In genomic region chr9:43263946-43264451, GRCm38 (mm10) we compare ENCODE assay signal across 8 mouse cellular contexts. TPM values are rescaled to one million over a fixed set of nuclear protein-coding genes. Genes with fewer than 3 reads are reported as not detected.
A peak's percentile ranks its signal among the peaks of the same experiment; 100 is the strongest.
DNase-seq lines count a peak whose midpoint lies in the region; ATAC-seq lines count a peak whose summit lies in the region.
"Had no signal": no experiment of that assay in that cellular context is flagged by ENCODE, and none has a peak within 500 bp of the region (broad histone marks: within the 10 kb centered on the region; RNA-seq: fewer than 3 reads in every experiment).

No protein-coding gene starts in this region.

- peak overlapping the region; percentile 23; the same call in 1 of the 2 replicates for H3K9ac ChIP-seq in stomach, embryonic 16.5 days (ENCODE audit: low read length)
- no peak overlapping the region for H3K9ac ChIP-seq in forebrain, embryonic 14.5 days (ENCODE audit: low read length)

- H3K27ac ChIP-seq in stomach, embryonic 16.5 days (ENCODE audit: low read length), result peak overlapping the region; percentile 80
- no peak overlapping the region for H3K27ac ChIP-seq in forebrain, embryonic 14.5 days (ENCODE audit: low read depth, low read length)

- no peaks in the 10 kb centered on the region for H3K9me3 ChIP-seq in stomach, embryonic 16.5 days (replicated peaks; ENCODE audit: control insufficient read depth, low read length)
- H3K9me3 ChIP-seq in forebrain, embryonic 14.5 days (replicated peaks; ENCODE audit: control insufficient read depth, low read length), result no peaks in the 10 kb centered on the region

- no peak overlapping the region for H3K4me2 ChIP-seq in stomach, embryonic 16.5 days (ENCODE audit: low read depth, low read length)
- H3K4me2 ChIP-seq in forebrain, embryonic 14.5 days (ENCODE audit: low read length), result no peak overlapping the region

- H3K4me3 ChIP-seq in stomach, embryonic 16.5 days (replicated peaks; ENCODE audit: low read length), result no peak overlapping the region
- no peak overlapping the region for H3K4me3 ChIP-seq in forebrain, embryonic 14.5 days (ENCODE audit: low read depth, low read length)

- no peaks in the 10 kb centered on the region for H3K36me3 ChIP-seq in stomach, embryonic 16.5 days (ENCODE audit: control insufficient read depth, insufficient read depth, low read length)
- H3K36me3 ChIP-seq in forebrain, embryonic 14.5 days (ENCODE audit: control insufficient read depth, insufficient read depth, low read length), result no peaks in the 10 kb centered on the region

- peak; percentile 64 for ATAC-seq in stomach, embryonic 16.5 days (ENCODE audit: insufficient read depth, low FRiP score)
- ATAC-seq in forebrain, embryonic 14.5 days, result no peak

- DNase-seq in 3T3-L1 (ENCODE audit: low read depth, low spot score) (peak; percentile 92), NIH3T3 (ENCODE audit: low read depth) (peak; percentile 79)
- peak; percentile 29 to 70 for DNase-seq in gastrocnemius, postnatal 4 days (ENCODE audit: low spot score in 2 of 2)
- DNase-seq in kidney, postnatal 14 days, result peak; percentile 90
- no peak for DNase-seq in forebrain, embryonic 14.5 days (ENCODE audit: low spot score)
- DNase-seq in frontal cortex, postnatal 36 days (ENCODE audit: low spot score in 2 of 2), result no peak

- H3K27me3 ChIP-seq in stomach, embryonic 16.5 days (ENCODE audit: control insufficient read depth, insufficient read depth, low read length), result no peaks in the 10 kb centered on the region
- no peaks in the 10 kb centered on the region for H3K27me3 ChIP-seq in forebrain, embryonic 14.5 days (replicated peaks; ENCODE audit: control insufficient read depth, insufficient read depth, low read length)

- H3K4me1 ChIP-seq in stomach, embryonic 16.5 days (ENCODE audit: control insufficient read depth, insufficient read depth, low read length), result peaks cover 37% of the 10 kb centered on the region
- 0 out of 2 replicates have a peak, but pooled peaks cover 3% of the 10 kb centered on the region for H3K4me1 ChIP-seq in forebrain, embryonic 14.5 days (ENCODE audit: control insufficient read depth, insufficient read depth, low read length)

- WGBS in stomach, embryonic 16.5 days, result 28% methylated on average over 11 of the region's 11 CpGs
- 18% methylated on average over 11 of the region's 11 CpGs for WGBS in forebrain, embryonic 14.5 days

RNA-seq across cellular contexts. Expression of gene Oaf, which starts 24.3 kb away (rescaled TPM):
- total RNA-seq in gastrocnemius, postnatal 4 days (2021), result 10 to 100 TPM; 45.8 to 50.2 TPM
- polyA plus RNA-seq in stomach, embryonic 16.5 days (2015; fragmentation: Nextera tagmentation; extraction: Ambion mirVana), result 31.4 and 36.2 TPM in 2 replicates
- polyA plus RNA-seq in forebrain, embryonic 14.5 days (2014; fragmentation: Nextera tagmentation; extraction: Ambion mirVana), result 7.0 and 10.3 TPM in 2 replicates

RNA-seq across cellular contexts. Expression of gene Trim29, which starts 46.6 kb away (rescaled TPM):
- under 1 TPM; 0.22 to 0.34 TPM for total RNA-seq in gastrocnemius, postnatal 4 days (2021)
- polyA plus RNA-seq in stomach, embryonic 16.5 days (2015; fragmentation: Nextera tagmentation; extraction: Ambion mirVana), result 54.1 and 69.6 TPM in 2 replicates
- polyA plus RNA-seq in forebrain, embryonic 14.5 days (2014; fragmentation: Nextera tagmentation; extraction: Ambion mirVana), result not detected in 2 replicates
- total RNA-seq: common myeloid progenitor, adult 5-6 weeks had no signal

RNA-seq across cellular contexts. Expression of gene Pou2f3, which starts 53.8 kb away (rescaled TPM):
- under 1 TPM; 0.15 to 0.23 TPM for total RNA-seq in gastrocnemius, postnatal 4 days (2021)
- 0.97 and 0.98 TPM in 2 replicates for polyA plus RNA-seq in stomach, embryonic 16.5 days (2015; fragmentation: Nextera tagmentation; extraction: Ambion mirVana)
- not detected in 2 replicates for polyA plus RNA-seq in forebrain, embryonic 14.5 days (2014; fragmentation: Nextera tagmentation; extraction: Ambion mirVana)
- total RNA-seq: common myeloid progenitor, adult 5-6 weeks had no signal

Comparison
In these comparisons a context has a peak if more than half of its experiments do, and no peak if none do; other contexts are left out.
1. DNase-seq: peak in 3T3-L1 (single experiment), NIH3T3 (single experiment), gastrocnemius, postnatal 4 days (2 of 2) and kidney, postnatal 14 days (single experiment); none in forebrain, embryonic 14.5 days (single experiment) and frontal cortex, postnatal 36 days (0 of 2).
2. RNA of gene Trim29, which starts 46.6 kb away (polyA plus RNA-seq): 54.1 to 69.6 TPM in stomach, embryonic 16.5 days; not detected in forebrain, embryonic 14.5 days; every median in the first group is over 10 times any median in the second.